Mouse (Mus musculus) urinary bladder, adult 18-20 months (tissue): ENCODE data around the gene Zfp740.

Source experiments
- DNase-seq, 2 experiments: peaks; one replicate each; pipeline ENCODE4 v3.0.0; 2022; ENCODE audit warnings: low spot score in 2 of 2, mixed read lengths in 2 of 2

The Zfp740 gene

DNA sequence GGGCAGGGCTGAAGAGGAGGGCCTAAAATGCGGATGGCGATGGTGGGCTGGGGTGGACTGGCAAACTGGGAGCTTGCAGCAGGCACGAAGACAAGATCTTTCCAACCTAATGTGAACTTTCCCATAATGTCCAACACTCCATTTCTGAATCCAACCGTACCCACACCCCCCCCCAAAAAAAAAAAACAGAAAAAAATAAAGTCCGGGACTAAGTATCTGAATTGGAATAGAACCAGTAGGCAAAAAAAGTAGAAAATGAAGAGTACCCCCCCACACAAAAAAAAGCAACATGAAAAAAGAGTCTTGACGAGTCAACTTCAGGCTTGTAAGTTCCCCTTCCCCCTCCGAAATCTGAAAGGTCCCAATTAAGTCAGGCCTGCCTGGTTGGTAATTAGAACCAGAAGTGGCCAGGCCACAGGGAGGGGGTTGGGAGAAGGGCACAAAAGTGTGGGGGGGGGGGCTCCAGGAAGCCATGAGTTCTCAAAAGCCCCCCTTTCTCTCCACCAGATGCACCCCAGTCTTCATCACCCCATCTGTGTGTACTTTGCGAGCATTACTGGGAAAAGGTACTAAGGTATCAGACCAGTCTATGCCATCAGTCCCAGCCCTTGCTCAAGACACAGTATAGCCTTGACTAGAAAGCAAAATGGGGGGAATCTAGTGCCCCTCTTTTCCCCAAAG is 45.2 kb downstream of the Zfp740 start:
- no peak for DNase-seq

DNA sequence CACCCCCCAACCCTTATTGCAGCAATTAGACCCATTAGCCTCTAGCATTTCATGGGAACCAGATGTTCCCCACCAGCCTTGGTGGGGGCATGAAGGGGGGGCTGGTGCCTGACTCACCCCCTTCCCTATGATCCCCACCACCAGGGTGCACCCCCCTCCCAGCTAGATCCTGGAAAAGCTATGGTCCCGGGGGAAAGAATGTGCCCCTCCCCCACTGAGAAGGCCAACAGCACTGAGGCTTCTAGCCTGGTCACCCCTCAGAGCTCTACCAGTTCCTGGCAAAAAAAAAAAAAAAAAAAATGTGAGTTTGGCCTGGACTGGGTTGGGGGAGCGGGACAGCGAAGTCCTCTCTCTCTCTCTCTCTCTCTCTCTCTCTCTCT is 45.8 kb downstream of the Zfp740 start:
- DNase-seq: no peak

DNA sequence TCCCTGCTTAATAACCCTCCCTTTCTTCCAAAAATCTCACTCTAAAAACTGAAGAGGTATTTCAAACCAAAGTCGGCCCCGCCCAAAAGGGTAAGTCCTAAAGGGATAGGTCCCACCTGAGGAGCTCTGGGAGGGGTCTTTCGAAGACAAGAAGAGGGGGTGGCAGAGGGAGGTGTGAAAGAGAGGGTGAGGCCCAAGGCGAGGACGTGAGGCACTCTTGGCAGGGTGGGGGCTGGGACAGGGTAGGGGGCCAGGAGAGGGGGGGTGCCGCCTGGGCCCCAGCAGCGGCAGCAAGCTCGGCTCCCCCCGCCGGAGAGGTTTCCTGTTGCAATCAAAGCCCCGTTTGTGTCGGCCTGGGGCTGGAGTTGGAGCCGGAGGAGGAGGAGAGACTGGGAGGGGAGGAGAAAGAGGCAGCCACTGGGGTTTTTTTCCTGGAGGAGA is 46.2 kb downstream of the Zfp740 start:
- no peak for DNase-seq

DNA sequence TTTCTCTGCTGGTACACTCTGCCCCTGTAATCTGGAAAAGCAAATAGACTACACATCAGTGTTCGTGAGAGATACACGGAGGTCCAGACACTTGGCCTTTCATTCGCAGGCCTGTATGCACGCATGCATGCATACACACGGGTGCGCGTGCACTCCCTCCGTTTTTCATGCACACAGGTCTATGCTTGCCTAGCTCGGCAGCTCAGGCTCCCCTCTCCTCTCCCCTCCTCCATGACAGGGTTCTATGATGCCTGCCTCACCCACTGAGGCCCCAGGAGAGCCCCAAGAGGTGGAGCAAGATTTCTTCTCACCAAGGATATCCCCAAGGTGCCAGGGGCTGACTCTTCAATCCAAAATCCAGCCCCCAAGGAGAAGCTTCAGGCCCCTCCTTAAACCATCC is 46.9 kb downstream of the Zfp740 start:
- DNase-seq: no peak

DNA sequence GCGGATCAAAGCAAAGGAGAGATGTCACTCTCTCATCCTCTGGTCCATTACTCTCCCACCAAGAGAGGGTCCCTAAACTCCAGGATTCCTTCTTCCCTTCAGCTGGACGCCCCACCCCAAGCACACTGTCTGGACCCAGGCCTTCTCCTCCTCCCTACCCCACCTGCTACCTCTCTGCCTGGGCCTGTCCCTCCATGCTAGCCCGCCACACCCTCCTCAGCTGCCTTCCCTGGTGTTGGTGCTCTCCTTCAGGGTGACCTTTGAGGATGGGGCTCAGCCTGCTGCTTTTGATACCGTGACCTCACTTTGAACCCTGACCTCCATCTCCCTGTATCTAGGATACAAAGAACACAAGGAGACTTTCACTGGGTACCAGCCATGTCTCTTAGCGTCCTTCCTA is 47.5 kb downstream of the Zfp740 start:
- no peak for DNase-seq

DNA sequence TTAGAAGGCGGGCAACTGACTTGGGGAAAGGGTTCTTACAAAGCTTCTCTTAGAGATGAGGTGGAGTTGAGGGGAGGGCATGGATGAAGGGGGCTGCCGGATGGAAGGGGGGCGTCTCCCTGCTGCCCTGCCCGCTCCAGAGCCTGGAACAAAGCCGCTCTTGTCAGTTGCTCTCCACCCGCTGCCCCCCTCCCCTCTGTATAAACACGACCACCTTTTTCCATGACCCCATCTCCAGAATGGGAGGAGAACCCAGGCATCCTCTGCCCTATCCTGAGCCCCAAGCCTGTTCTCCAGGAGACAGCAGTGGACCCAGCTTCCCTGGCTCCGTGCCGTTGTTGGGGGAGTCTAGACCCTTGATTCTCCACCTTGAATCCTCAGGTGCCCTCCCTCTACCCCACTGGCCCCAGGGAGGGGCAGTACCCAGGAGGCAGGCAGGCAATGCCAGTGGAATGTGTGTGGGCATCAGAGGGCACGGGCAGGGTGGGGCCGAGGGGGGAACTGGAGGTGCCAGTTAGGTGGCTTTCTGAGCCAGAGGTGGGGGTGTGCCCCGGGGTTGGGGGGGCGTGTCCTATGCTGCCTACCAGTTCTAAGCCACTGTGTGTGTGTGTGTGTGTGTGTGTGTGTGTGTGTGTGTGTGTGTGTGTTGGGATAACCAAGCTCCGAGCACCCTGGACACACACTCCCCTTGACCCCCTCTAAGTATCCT is 52.7 kb downstream of the Zfp740 start:
- DNase-seq: peak in 1 of 2 experiments; percentile 81

DNA sequence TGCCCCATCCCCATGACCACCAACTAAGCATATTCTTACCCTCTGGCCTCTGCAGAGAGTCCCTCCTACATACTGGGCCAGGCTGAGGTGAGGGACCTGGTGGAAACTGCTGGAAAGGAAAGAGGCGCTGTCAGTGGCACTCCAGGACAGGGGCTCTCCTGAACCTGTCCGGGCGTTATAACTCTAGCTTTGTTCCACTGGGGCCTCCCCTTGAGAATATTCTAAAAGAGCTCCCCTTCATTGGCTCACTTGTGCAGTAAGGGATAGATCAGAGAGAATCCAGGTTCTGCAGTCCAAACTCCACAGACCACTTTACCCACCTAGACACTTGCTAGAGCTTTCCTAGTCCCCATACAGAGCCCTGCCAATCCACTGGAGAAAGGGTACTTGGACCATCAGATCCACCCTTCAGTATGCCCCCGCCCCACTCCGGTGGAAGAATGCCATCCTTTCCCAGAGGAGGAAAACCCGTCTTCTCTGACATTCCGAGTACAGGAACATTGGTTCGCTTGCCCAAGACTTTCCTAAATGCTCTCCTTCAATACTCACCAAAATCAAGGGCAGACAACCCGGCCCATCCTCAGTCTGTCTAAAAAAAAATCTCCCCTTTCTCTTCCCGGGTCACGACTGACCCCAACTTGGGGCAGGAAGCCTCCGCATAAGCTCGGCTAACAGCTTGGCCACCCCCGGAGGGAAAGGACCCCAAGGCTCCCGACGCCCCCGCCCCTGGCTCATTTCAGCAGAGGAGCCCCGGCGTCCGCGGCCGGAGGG is 53.6 kb downstream of the Zfp740 start:
- no peak for DNase-seq

DNA sequence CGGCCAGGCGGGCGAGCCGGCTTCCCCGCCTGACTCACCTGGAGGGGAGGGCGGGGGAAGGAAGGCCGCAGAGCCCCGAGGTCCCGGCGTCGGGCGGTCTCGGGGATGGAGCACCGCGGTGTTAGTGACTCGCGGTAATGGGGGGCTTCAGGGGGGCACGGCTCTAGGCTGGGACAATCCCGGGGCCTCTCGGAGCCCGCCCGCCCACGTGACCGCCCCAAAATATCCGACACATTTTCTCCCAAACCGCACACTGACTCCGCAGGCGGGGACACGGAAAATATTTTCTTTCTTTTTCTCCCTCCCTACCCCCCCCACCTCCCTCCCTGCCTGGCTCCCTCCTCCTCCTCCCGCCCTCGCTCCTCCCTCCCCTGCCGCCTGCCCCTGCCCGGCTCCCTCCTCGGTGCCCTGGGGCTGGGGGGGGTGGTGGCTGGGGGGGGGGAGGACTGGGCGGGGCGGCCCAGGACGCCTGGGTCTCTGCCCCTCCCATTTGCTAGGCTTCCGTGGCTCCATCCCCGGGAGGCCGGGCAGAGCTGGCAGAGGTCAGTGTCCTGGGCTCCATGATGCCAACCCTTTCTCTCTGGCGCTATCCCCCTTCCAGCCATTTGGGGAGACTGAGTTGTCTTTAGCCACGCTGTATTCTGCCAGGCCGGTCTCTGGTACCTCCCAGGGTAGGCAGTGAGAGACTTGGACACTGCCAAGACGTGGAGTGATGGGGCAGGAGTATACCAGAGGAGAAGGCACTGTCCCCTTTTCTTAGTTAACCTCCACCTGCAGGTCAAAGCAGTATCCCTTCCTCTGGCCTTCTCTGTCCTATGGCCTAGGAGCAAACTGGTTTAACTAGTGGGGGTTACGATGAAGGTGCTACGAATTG is 54.4 kb downstream of the Zfp740 start, which contains the start of gene Rarg:
Rarg (minus strand) TSS at position 316 of the 874 bp plus-strand sequence.
- peak in 1 of 2 experiments; percentile 68 for DNase-seq

DNA sequence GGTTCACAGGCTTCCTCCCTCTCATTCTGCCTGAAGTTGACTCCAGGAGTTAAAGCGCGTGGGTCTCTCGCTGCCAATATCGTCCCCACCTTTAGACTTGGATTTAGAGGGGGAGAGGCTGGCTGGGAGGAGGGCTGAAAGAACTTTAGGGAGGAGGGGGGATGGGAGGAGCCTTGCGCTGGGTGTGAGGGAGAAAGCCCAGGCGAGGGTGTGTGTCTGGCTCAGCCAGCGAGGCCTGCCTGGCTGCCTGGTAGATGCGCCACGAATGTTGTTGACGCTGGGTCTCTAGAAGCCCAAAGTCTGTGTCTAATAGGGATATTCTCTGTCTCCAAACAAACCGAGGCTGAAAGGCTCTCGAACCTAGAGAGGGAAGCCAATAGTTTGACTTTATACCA is 55.0 kb downstream of the Zfp740 start:
- DNase-seq: peak; percentile 67 to 83

DNA sequence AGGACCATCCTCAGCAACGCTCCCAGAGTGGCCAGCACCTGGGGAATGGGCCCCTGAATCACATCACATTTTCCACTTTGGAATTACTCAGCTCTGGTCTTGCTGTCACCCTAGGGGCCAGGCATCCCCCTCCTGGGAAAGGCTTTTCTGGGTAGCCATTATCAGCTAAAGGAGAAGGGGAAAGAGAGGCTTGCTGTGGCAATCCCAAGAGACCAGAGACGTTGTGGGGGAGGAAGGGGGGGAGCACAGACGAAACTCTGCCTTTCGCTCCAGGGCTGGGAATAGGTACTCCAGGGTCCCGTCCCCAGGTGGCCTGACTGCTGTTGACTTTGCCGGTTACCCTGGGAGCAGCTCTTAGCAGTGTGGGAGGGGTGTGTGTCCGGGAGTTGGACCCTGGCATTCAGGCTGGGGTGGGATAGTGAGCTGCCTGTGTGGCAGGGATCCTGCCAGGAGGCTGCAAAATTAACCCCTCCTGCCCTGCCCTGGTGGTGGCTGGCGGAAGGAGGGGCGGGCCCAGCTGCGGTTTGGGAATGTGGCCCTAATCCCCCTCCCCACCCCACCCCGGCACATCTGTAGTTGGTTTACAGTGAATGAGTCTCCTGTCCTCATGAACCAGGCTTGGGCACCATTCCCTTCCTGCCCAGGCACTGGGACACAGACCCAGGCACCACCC is 55.7 kb downstream of the Zfp740 start:
- DNase-seq: no peak

DNA sequence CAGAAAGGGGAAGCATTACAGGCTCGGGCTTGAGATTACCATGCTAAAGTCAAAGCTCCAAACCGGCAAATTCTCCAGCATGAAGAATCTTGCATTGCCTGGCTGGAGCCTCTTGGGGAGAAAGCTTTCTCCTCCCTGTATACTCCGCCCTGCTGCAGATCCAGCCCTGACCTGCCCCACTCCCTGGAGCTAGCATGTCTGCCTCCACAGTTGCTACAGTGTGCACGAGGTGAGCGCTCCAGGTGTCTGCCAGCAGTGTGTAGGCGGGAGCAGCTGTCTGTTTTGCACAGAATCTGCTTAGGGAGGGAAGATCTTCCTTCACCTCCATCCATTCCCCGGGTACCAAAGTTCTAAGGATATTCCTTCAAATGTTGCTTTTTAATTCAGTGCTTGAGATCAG is 59.5 kb downstream of the Zfp740 start:
- DNase-seq: peak in 1 of 2 experiments; percentile 34

DNA sequence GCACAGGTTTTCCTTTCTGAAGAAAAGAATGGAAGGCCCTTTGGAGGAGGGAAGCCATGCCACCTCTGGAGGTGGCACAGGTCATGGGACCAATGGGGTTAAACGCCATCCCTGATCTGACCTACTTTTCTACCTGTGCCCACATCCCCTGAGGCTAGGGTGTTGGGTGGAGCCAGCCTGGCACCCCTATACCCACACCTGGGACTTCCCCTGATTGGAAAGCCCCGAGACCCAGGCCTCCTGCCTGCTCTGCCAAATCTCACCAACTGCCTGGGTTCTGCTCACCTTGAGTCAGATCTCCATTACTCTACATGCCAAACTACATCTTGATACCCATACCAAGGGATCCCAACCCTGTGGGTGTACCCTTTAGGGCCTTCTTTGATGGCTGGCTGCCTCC is 60.0 kb downstream of the Zfp740 start:
- DNase-seq: no peak
